Mouse (Mus musculus): ENCODE results near the gene Ip6k1. TPM values are rescaled to one million over a fixed set of nuclear protein-coding genes. Genes with fewer than 3 reads are reported as not detected.

The Ip6k1 gene
- polyA plus RNA-seq, 1 experiment: 222 TPM

- DNase-seq (ENCODE audit: extremely low spot score in 1 of 2, low spot score in 1 of 2): no peak
These were observed 52.8 kb downstream of the Ip6k1 start for GRCm38 (mm10) chr9:108055061-108055460.

DNA sequence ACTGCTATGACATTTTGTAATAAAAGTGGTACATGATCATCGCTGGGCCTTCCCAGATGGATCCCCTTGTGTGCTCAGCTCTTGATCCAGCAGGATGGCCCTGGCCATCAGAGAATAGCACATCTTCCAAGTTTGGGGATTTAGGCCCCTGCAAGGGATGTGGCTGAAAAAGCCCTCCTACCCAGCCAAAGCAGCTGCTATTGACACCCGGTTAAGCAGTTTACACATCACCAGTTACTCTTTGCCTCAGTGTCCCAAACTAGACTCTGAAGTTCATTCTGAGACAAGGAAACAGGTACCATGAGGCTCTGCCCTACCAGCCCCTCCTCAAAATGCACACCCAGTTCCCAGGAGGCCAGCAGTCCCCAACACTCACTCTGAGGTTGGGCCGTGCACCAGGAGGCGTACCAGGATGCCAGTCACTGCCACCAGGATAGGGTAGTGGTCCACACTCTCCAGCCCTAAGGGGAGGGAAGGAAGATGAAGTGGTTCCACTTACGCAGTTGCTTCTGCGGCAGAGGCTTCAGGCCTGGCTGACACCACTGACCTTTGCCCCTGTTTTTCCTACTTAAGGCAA, 53.4 kb downstream of the Ip6k1 start:
- no peak for DNase-seq (ENCODE audit: extremely low spot score in 1 of 2, low spot score in 1 of 2)

DNA sequence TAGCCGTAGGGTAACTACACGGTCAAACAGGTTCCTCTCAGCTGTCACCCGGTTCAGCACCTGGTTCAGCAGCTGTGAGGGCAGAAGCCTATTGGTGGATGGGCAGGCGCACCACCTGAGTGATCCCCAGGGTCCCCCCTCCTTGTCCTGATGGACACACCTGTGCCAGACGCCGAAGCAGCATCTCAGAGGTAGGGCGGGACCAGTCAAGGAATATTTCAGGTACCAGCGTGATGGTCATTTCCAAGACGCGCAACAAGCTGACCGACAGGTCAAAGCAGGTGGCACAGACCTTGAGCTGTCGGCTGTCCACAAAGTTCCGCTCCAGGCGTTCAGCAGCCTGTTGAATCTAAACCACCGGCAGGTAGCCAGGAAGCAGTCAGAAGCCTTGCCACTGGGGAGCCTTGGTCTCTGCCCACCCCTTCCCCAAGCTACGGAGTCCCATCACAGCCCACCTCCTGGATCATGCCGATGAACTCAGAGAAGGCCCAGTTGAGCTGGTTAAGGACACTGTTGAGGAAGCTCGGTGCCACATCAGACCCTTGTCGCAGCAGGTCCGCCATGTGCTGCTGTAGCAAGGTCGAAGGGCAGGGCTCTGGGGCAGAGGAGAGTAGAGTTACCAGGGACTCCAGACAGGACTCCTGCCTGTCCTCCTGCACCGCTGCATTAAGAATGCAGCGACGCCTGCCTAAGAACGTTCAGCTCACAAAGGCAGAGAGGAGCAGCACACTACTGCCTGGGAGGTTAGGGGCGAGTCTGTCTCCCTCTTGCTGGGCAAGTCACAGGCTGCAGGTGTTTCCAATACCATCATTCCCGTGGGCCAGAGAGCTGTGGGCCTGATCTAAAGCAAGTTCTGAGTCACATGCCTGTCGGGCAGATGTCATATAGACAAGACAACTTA, 54.3 kb downstream of the Ip6k1 start:
- no peak for DNase-seq (ENCODE audit: extremely low spot score in 1 of 2, low spot score in 1 of 2)

DNA sequence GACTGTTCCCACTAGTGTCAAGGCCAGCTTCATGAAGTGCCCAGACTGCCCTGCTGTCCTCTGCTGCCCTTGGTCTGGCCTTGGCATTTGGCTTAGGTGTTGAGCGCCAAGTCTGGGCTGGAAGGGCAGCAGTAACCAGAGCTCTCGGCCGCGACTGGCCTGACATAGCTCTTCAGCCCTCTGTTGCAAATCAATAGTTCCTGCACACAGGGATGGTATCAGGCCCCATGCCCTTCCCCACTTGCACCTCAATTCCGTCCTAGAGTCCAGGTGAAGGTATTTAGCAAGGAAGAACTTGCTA, 54.9 kb downstream of the Ip6k1 start:
- DNase-seq (ENCODE audit: extremely low spot score in 1 of 2, low spot score in 1 of 2): no peak

GRCm38 (mm10) chr9:108058291-108058690, 56.0 kb downstream of the Ip6k1 start:
- no peak for DNase-seq (ENCODE audit: extremely low spot score in 1 of 2, low spot score in 1 of 2)

GRCm38 (mm10) chr9:108062142-108062541, 59.8 kb downstream of the Ip6k1 start:
- no peak for DNase-seq (ENCODE audit: extremely low spot score in 1 of 2, low spot score in 1 of 2)

DNA sequence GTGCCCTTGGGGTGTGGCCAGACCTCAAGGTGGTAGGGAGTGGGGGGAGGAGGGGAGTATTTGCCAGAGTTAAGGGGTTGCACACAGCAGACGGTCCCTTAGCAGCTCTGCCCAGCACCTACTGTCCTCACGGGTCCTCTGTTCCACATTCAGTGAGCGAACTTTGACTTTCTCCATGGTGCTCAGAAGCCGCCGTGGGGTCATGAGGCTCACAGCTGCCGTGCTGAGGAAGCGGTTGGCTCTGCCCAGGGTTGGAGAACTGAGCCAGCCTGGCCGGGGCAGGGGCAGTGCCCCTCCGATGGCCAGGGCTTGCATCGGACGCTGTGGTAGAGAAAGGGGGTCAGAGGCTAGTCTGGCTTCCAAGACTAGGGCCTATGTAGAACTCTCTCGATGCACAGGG, 61.1 kb downstream of the Ip6k1 start:
- no peak for DNase-seq (ENCODE audit: extremely low spot score in 1 of 2, low spot score in 1 of 2)

GRCm38 (mm10) chr9:108065491-108066011, 63.2 kb downstream of the Ip6k1 start:
- peak in 1 of 2 experiments; percentile 84 for DNase-seq (ENCODE audit: extremely low spot score in 1 of 2, low spot score in 1 of 2)

DNA sequence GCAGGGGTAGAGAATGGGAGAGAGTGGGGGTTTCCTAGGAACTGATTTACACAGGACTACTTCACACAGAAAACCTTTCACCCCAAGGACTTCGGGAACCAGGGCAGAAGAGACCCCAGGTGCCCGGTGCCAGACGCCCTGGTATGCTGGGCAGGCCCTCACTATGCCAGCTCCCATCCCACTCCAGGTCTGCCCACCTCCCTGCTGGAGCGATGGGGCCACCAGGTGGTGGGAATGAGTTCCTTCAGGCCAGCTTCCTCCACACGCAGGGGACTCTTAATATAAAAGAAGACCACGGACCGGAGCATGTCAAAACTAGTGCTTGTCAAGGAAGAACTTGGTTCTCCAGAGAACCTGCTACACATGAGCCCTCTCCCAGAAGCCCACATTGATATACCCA, 64.9 kb downstream of the Ip6k1 start:
- no peak for DNase-seq (ENCODE audit: extremely low spot score in 1 of 2, low spot score in 1 of 2)

DNA sequence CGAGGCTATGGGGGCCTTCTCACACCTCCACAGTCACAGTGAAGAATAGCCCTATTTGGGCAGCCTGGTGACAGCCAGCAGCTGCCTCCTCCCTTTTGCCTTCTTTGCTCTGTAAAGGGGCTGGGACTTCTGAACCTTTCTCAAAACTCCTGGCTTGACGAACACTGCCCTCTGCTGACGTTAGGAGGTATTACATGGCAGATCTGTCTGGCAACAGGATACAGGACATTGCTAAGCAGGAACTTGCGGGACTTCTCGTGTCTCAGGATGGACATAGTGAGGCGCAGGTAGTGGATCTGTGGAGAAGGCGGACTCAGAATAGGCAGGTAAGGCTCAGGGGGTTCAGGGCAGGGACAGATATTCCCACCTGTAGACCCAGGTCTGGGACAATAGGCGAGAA, 65.6 kb downstream of the Ip6k1 start:
- peak in 1 of 2 experiments; percentile 94 for DNase-seq (ENCODE audit: extremely low spot score in 1 of 2, low spot score in 1 of 2)

GRCm38 (mm10) chr9:108069007-108069406, 66.7 kb downstream of the Ip6k1 start:
- DNase-seq (ENCODE audit: extremely low spot score in 1 of 2, low spot score in 1 of 2): no peak

DNA sequence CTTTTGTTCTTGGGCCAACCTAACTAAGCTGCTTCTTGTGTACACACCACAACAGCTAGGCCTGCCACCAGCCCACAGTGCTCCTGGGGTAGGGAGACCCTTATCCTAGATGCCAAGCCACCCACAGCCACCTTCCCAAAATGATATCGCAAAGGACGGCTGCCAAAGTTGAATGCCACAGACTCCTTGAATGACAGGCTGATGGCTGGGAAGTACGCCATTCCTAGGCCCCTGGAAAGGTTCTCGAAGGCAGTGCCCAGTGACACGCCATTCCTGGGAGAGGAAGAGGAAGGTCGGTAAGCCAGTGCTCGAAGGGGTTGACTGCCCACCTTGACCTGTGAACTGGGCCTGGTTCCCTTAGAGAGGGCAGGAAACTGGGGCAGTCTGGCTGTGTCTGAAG, 67.2 kb downstream of the Ip6k1 start:
- no peak for DNase-seq (ENCODE audit: extremely low spot score in 1 of 2, low spot score in 1 of 2)

GRCm38 (mm10) chr9:108071801-108072200, 69.5 kb downstream of the Ip6k1 start:
- DNase-seq (ENCODE audit: extremely low spot score in 1 of 2, low spot score in 1 of 2): no peak

DNA sequence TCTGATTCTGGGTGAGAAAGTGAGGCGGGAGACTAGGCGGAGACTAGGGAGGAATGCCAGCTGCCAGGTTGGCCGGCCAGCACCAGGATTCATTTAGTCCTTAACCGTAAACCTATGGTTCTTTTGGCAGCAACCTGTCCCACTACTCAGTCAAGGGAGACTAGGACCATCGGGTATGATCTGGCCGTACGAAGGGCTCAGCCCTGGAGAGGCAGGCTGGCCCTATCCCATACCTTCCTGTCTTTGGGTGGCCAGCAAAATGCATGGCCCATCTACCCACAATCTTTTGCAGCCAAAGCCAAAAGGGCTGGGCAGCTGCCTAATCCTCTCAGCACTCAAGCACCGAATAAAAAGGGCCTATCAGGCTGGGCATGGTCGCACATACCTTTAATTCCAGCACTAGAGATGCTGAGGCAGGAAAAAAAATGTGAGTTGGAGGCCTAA, 70.2 kb downstream of the Ip6k1 start:
- no peak for DNase-seq (ENCODE audit: extremely low spot score in 1 of 2, low spot score in 1 of 2)

- no peak for DNase-seq (ENCODE audit: extremely low spot score in 1 of 2, low spot score in 1 of 2)
These were observed 71.0 kb downstream of the Ip6k1 start for GRCm38 (mm10) chr9:108073141-108073930.

DNA sequence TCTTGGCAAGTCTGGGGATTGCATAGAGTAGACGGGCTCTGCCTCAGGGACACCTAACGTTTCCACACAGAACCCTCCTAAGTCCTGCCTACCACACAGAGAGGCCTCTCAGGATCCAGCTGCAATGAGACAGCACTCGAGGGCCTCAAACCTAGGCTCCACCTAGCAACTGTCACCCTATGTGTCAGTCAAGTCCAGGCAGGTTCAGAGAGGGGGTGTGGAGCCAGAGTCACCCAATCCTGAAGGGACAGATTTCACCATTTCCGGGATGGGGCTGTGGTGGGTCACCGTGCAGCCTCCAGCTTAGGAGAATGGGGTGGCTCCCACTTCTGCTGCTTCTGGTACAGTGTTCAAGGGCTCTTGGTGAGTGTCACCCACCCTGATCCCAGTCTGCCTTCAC, 77.9 kb downstream of the Ip6k1 start, which contains the start of gene Mst1:
Mst1 (plus strand) TSS at position 269 of the 400 bp plus-strand sequence.
- no peak for DNase-seq (ENCODE audit: extremely low spot score in 1 of 2, low spot score in 1 of 2)

DNA sequence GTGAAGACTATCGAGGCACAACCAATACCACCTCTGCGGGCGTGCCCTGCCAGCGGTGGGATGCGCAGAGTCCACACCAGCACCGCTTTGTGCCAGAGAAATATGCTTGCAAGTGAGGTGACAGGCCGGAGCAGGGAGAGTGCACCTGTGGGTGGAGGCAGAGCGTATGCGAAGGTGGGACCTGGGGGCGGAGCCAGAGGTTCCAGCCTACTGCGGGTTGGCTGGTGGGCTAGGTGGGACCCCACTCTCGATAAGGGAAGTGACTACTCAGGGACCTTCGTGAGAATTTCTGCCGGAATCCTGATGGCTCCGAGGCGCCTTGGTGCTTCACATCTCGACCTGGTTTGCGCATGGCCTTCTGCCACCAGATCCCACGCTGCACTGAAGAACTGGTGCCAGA, 80.2 kb downstream of the Ip6k1 start:
- DNase-seq (ENCODE audit: extremely low spot score in 1 of 2, low spot score in 1 of 2): no peak

- DNase-seq (ENCODE audit: extremely low spot score in 1 of 2, low spot score in 1 of 2): no peak
These were observed 80.7 kb downstream of the Ip6k1 start, which contains the start of gene Rnf123 for GRCm38 (mm10) chr9:108082988-108083431. Gene Rnf123 (minus strand): TSS chr9:108083346.

- DNase-seq (ENCODE audit: extremely low spot score in 1 of 2, low spot score in 1 of 2): no peak
These were observed 81.3 kb downstream of the Ip6k1 start for GRCm38 (mm10) chr9:108083561-108083960.

DNA sequence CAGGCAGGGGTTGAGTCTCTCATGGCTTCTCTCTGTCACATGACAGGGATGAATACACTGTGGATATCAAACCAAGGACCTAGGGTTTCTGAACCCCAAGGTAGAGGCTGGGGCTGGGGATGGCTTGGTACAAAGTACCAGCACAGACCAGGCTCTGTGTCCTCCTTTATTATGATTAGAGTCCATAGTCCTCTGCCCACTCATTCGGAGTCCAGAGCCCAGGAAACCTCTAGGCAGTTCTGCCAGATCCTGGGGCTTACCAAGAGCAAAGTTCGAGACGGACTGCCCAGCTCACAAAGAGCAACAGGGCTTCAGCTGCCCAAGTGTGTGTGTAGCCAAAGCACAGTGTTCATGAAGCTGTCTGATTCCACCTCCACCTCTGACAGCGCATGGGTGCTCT, 83.0 kb downstream of the Ip6k1 start:
- DNase-seq (ENCODE audit: extremely low spot score in 1 of 2, low spot score in 1 of 2): no peak

GRCm38 (mm10) chr9:108090611-108091120, 88.4 kb downstream of the Ip6k1 start:
- DNase-seq (ENCODE audit: extremely low spot score in 1 of 2, low spot score in 1 of 2): no peak

Data from frontal cortex, adult 2 months (tissue).